Mouse (Mus musculus): ENCODE results near the gene Ptges2.
"Not testable (repeated sequence)": the region's sequence is repeated elsewhere in the genome, so short reads cannot be mapped to it uniquely, and the experiment has no call there.

Gene Ptges2

GRCm38 (mm10) chr2:32395484-32395945 is at the start of gene Ptges2:
Gene Ptges2 (plus strand): TSS chr2:32395896.
- peak; percentile 92 for DNase-seq (ENCODE audit: low spot score)

DNA sequence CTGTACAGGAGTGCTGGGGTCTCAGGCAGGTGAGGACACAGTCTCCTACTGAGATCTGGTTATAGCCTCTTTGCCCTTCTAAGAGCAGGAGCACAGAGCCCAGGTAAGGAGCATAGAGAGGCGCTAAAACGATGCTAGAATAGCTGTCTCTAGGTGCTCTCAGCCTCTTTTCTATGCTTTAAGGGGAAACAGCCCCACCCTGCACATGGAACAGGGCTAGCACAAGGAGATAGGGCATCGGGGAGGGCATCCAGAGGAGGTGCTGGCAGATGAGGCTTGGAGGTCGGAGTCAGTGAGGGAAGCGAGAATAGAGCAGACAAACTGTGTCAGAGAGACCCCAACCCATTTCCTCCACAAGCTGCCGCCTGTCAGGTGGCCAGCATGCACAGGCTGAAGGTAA is 48.7 kb upstream of the Ptges2 start:
- DNase-seq (ENCODE audit: low spot score): no peak

GRCm38 (mm10) chr2:32348311-32348710 is 47.4 kb upstream of the Ptges2 start:
- no peak for DNase-seq (ENCODE audit: low spot score)

DNA sequence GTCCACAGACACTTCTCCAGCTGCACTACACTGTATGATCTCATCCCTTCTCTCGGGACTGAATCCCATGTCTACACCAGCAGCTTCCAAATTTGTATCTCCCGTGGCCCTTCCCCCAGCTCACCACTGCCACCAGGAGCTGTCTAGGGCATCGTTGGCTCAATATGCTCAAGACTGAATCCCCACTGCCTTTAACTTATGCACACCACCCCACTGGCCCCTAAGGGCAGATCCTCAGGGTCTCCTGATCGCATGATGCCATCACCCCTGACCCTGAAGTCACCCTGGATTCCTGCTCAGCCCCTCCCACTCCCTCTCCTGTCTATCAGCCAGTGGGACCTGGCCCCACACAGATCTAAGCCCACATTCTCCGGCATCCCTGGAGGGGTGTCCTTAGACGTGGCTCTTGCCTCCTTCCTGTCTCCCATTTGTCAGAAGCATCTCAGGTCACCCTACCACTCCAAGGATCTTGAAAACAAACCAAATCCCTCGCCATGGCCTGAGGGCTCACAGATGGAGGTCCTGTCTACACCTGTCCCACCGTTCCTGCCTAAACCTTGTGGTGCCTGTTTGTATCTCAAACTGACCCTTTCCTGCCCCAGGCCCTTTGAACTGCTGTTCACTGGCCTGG is 46.0 kb upstream of the Ptges2 start:
- DNase-seq (ENCODE audit: low spot score): no peak

- DNase-seq (ENCODE audit: low spot score): no peak
These were observed 45.1 kb upstream of the Ptges2 start for GRCm38 (mm10) chr2:32350471-32351051.

GRCm38 (mm10) chr2:32351471-32351961 is 44.2 kb upstream of the Ptges2 start:
- DNase-seq (ENCODE audit: low spot score): no peak

DNA sequence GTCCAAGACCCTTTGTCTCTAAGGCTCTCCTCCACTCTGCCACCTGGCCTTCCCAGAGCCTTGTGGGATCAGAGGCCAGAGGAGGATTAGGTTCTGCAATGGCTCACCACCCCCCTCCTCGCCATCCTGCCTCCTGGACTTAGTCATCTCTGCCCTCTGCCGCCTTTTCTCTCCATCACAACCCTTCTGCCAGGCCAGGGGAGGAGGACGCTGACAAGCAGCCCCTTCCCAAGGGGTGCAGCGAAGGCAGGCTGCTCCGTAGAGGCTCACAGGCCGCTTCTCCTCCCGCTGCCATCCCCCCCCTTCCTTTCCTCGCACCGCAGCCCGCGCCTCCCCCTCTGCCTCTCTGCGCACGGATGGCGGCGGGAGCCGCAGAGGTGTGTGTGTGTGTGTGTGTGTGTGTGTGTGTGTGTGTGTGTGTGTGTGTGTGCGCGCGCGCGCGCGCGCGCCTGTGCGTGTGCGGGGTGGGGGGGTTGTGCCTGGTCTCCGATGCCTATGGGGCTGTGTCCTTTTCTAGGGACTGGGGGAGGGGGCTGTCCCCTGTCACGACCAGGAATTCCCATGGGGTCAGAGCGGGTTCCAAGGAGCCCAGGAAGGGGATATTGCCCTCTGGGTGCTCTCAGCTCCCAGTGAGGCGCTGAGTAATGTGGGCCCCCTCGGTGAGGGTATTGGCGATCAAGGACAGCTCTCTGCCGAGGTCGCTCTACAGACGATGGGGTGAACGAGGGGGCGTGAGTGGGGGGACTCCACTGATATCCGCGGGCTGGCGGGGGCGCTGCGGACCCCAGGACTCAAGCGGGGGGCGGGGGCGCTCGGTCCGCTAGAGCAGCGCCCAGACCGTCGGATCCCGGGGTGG is 43.3 kb upstream of the Ptges2 start, which contains the start of gene Ciz1:
TSS of gene Ciz1 (plus strand) at position 177 of the 856 bp plus-strand sequence.
- DNase-seq (ENCODE audit: low spot score): peak; percentile 57

DNA sequence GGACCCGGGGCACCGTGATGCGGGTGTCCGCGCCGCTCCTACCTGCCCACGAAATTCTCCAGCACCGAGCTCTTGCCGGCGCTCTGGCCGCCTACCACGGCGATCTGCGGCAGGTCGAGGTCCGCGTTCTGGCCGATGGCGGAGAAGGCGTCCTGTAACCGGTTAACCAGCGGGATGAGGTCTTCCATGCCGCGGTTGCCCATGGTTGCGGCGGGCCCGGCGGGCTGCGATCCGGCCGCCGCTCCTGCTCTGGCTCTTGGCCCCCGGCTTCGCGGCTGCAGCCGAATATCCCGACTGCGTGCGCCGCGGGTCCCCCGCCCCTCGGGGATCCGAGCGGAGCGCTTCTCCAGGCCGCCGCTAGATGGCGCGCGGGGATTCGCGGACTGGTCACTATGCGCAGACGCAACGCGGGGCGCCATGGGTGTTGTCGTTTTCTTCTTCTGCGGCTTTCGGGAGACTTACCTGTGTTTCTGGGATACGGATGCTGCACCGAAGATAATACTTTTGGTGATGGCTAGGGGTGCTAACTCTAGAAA is 42.6 kb upstream of the Ptges2 start, which contains the start of gene Dnm1:
TSS of gene Dnm1 (minus strand) at position 332 of the 536 bp plus-strand sequence.
- peak; percentile 94 for DNase-seq (ENCODE audit: low spot score)

DNA sequence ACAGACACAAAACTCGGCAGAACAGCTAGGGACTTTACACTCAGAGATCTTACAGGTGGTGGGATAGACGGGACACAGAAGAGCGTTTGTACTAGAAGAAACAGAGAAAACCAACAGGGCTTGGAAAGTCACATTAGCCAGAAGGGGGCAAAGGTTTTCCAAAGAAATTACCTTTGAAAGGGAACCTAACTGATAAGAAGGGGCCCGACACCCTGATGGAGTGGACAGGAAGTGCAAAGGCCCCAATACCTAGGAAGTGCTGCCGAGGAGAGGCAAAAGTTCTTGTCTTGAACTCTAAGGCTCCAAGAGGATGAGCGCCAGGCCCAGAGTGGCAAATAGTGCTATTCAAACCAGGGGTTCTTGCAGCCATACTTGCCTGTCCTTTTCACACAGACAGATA is 41.9 kb upstream of the Ptges2 start:
- DNase-seq (ENCODE audit: low spot score): no peak

GRCm38 (mm10) chr2:32354336-32354895 is 41.3 kb upstream of the Ptges2 start:
- DNase-seq (ENCODE audit: low spot score): no peak

DNA sequence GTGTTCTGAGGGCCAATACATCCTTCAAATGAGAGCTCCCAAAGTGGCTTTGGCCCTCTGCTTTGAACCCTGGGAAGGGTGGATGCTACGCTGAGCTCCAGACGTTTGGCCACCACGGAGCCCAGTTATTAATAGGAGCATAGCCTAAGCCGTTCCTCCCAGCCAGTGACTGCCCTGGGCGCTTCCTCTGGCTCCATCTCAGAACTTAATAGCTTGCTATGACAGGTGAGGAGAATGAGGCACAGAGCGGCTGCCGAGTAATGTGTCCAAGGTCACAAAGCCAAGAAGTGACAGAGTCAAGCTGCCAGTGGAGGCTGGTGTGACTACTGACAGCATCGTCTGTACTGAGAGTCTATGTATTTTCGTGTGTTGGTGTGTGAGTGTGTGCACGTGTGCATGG is 39.5 kb upstream of the Ptges2 start:
- no peak for DNase-seq (ENCODE audit: low spot score)

- DNase-seq (ENCODE audit: low spot score): no peak
These were observed 38.0 kb upstream of the Ptges2 start for GRCm38 (mm10) chr2:32357710-32358109.

- no peak for DNase-seq (ENCODE audit: low spot score)
These were observed 37.3 kb upstream of the Ptges2 start for GRCm38 (mm10) chr2:32358381-32358780.

DNA sequence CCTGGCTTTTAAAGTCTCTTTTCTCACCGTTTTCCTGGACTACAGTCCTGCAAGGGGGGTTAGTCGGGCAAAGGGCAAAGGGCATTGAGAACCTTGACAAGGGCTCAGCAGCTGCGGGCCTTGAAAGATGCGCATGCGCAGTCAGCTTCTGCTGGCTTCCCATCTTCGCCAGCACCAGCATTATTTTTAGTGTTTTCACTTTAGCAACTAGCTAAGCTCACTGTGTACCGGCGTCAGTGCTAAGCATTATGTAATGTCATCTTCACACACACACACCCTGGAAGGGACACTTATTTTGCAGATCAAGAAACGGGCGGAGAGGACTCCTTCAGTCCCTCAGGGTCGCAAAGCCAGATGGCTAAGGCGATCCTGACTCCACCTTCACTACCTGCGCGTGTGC is 35.0 kb upstream of the Ptges2 start:
- DNase-seq (ENCODE audit: low spot score): peak; percentile 82

- peak; percentile 60 for DNase-seq (ENCODE audit: low spot score)
These were observed 34.3 kb upstream of the Ptges2 start for GRCm38 (mm10) chr2:32361437-32361836.

GRCm38 (mm10) chr2:32362274-32362673 is 33.4 kb upstream of the Ptges2 start:
- not testable (repeated sequence) for DNase-seq (ENCODE audit: low spot score)

GRCm38 (mm10) chr2:32362817-32363340 is 32.8 kb upstream of the Ptges2 start:
- DNase-seq (ENCODE audit: low spot score): peak; percentile 91

DNA sequence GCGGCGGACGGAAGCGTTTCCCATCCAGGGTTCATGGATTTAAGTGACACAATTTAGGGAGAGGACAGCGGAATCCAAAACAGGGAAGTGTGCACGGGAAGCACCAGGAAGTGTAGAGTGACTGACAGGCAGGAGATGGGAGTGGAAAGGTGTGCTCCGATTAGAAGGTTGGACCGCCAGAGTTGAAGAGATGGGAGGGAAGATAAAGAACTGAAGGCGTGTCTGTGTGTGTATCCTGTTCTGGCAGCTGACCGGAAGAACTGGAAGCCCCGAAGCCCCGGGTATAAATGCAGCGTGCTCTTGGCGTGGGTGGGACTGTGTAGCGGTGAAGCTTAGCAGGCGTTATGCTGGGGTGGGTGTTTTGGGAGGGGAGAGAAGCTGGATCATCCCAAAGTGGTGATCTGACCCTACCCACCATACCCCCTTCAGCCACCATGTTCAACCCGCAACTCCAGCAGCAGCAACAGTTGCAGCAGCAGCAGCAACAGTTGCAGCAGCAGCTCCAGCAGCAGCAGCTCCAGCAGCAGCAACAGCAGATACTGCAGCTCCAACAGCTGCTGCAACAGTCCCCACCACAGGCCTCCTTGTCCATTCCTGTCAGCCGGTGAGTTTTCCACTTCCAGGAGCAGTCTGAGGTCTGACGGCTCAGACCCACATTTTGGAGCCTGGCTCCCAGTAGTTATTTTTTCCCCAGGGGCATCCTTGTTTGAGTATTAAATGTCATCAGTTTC is 32.2 kb upstream of the Ptges2 start:
- no peak for DNase-seq (ENCODE audit: low spot score)

DNA sequence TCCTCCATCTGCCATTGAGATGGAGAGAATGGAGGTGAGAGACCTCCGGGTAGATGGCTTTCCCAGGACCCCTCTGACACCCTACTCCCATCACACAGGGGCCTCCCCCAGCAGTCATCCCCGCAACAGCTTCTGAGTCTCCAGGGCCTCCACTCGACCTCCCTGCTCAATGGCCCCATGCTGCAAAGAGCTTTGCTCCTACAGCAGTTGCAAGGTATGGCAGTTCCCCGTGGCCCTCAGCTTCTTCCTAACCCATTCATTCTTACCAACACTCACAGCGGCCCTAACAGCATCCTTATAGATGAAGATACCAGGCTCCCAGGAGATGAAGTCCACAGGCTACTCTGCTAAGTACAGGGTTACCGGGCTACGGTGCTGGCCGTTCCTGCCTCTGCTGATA is 31.6 kb upstream of the Ptges2 start:
- no peak for DNase-seq (ENCODE audit: low spot score)

GRCm38 (mm10) chr2:32367315-32367714 is 28.4 kb upstream of the Ptges2 start:
- no peak for DNase-seq (ENCODE audit: low spot score)

DNA sequence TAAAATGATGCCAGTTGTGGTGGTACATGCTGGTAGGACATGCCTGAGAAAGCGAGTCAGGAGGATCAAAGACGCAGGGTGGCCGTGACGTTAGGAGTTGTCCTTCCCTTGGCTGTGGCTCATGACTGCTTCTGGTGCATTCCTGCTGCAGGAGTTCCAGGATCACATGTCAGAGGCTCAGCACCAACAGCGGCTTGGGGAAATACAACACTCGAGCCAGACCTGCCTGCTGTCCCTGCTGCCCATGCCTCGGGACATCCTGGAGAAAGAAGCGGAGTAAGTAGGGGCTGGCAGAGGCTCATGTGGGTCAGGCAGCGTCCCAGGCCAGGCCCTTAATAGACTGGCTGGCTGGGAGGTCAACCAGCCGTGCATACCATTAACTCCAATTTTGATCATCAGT is 21.5 kb upstream of the Ptges2 start:
- no peak for DNase-seq (ENCODE audit: low spot score)
